Mouse (Mus musculus): ENCODE measurements around the gene Wars.

DNA sequence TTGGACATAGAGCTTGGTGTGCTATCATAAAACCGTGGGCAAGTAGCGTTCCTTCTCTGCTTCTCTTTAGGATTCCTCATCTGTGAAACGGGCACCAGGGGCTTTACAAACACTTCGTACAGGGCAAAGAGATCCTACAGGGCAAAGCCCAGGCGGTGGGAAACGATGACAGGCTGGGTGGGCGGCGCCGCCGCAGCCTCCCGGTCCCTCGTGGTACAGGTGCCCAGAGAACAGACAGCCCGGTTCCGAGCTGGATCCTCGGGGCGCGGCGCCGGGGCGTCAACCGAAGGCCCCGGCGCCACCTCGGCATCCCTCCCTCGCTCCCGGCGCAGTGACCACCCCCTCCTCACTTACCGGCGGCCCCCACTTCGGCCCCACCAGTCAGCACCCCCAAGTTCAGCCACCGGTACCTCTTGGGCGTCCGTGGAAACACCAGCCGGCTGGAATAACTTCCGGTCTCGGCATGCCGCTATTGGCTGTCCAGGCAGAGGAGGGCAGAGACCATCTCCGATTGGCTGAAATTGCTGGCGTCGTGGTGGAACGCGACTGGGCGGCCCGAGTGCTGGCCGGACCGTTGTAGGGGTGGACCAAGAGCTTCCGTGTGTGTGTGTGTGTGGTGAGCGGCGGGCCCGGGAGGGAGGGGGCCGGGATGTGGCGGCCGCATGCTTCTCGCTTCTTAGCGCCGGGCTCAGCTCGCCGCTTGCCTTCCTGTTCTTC is at the start of gene Wars:
- TF ChIP-seq CTCF (IDR thresholded peaks at IDR 0.05; ENCODE audit: borderline replicate concordance, insufficient read depth, low read length): no peak
- peak; percentile 79 for TF ChIP-seq POLR2A (IDR thresholded peaks at IDR 0.05; ENCODE audit: low read depth, low read length)
